Mouse (Mus musculus) liver, embryonic 16.5 days (tissue): ENCODE results near the gene Card11. TPM values are rescaled to one million over a fixed set of nuclear protein-coding genes. Genes with fewer than 3 reads are reported as not detected.

Experiments
- ATAC-seq: fragments of 200-750 bp; cut with Nextera tagmentation; 2 replicates; pipeline ENCODE4 v1.8.0; 2017; ENCODE audit warnings: low read depth, mild to moderate bottlenecking, moderate number of reproducible peaks, moderate library complexity
- H3K27ac ChIP-seq: fragments of 300-500 bp; sonication (generic); 2 replicates; pipeline ENCODE4 v1.5.1; 2014; ENCODE audit warnings: mild to moderate bottlenecking, low read length
- H3K27me3 ChIP-seq: fragments of 300-500 bp; sonication (generic); 2 replicates; pipeline ENCODE4 v1.6.1; 2014; ENCODE audit warnings: low read depth, low read length, mixed read lengths; ENCODE audit not compliant: control insufficient read depth, insufficient read depth
- H3K36me3 ChIP-seq: fragments of 300-500 bp; sonication (generic); 2 replicates; pipeline ENCODE4 v1.6.1; 2014; ENCODE audit warnings: mild to moderate bottlenecking; ENCODE audit not compliant: control insufficient read depth, insufficient read depth
- H3K4me1 ChIP-seq: fragments of 300-500 bp; sonication (generic); 2 replicates; pipeline ENCODE4 v1.6.1; 2014; ENCODE audit warnings: low read depth, low read length, mixed read lengths; ENCODE audit not compliant: control insufficient read depth
- H3K4me2 ChIP-seq: fragments of 300-500 bp; sonication (generic); 2 replicates; pipeline ENCODE4 v1.6.1; 2014; ENCODE audit warnings: low read depth, low read length, mixed read lengths
- H3K4me3 ChIP-seq: fragments of 300-500 bp; sonication (generic); 2 replicates; pipeline ENCODE4 v1.5.1; 2014; ENCODE audit warnings: low read depth, mild to moderate bottlenecking, low read length
- H3K9ac ChIP-seq: fragments of 300-500 bp; sonication (generic); 2 replicates; pipeline ENCODE4 v1.6.1; 2014; ENCODE audit warnings: low read depth, low read length
- H3K9me3 ChIP-seq: fragments of 300-500 bp; sonication (generic); replicated peaks from 2 replicates; pipeline ENCODE4 v1.6.1; 2016; ENCODE audit warnings: low read length; ENCODE audit not compliant: control insufficient read depth
- WGBS: fragments of 180-500 bp; shearing (Covaris S2); extraction: QIAGEN DNeasy Blood & Tissue Kit; methylation state at CpG from one replicate; pipeline ENCODE4 v1.1.7; 2014; ENCODE audit not compliant: insufficient replicate concordance; 5-methylcytosine and 5-hydroxymethylcytosine counted together
- polyA plus RNA-seq: library from polyadenylated mRNA; unstranded; fragments of >200 nt; fragmentation: Nextera tagmentation; extraction: Ambion mirVana; gene quantifications from 2 replicates; pipeline ENCODE4 v1.2.1, GENCODE M21; 2015

Card11 gene
- polyA plus RNA-seq, 1 experiment from 2014 or later: 0.08 TPM

DNA sequence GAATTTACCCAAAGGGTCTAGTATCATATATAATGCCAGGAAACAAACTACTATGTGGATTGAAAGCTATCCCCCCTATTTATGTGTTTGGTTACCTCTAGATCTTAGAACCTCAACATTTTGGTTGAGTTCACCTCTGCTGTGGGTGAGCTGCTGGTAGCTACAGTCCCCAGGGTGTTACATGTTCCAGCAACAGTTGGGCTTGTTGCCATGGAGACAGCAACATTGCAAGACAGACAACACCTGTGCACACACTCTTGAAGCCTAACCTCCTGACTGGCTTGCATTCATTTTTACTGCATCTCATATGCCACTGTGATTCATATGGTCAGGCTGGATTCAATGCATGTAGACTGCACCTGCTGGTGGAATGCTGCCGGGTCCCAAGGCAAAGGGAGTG lies 32.6 kb upstream of the Card11 start:
- no peak overlapping the region for H3K27ac ChIP-seq
- H3K27me3 ChIP-seq: no peaks in the 10 kb centered on the region
- H3K36me3 ChIP-seq: no peaks in the 10 kb centered on the region
- WGBS: 78% methylated on average over 1 of the region's 1 CpGs
- no peaks in the 10 kb centered on the region for H3K9me3 ChIP-seq
- H3K4me2 ChIP-seq: no peak overlapping the region
- H3K9ac ChIP-seq: no peak overlapping the region
- H3K4me3 ChIP-seq: no peak overlapping the region
- no peaks in the 10 kb centered on the region for H3K4me1 ChIP-seq
- ATAC-seq: no peak

DNA sequence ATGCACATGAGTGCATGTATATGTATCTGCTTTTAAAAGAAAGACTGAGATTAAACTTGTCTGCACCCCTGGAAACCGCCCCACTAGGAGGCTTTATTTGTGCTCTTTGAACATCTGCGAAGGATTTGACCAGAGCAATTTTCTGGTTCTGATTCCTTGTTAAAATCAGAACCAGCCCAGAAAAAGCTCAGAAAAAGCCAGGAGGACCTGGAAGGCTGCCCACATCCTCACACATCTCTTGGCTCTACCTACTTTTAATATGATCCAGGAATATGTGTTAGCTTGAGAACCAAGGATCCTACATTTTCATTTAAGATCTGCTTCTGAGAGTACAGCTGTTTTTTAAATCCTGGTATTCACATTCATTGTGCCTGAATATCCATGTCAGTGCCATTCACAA lies 29.0 kb upstream of the Card11 start:
- no peak for ATAC-seq
- WGBS: 70% methylated on average over 2 of the region's 2 CpGs
- H3K27me3 ChIP-seq: no peaks in the 10 kb centered on the region

DNA sequence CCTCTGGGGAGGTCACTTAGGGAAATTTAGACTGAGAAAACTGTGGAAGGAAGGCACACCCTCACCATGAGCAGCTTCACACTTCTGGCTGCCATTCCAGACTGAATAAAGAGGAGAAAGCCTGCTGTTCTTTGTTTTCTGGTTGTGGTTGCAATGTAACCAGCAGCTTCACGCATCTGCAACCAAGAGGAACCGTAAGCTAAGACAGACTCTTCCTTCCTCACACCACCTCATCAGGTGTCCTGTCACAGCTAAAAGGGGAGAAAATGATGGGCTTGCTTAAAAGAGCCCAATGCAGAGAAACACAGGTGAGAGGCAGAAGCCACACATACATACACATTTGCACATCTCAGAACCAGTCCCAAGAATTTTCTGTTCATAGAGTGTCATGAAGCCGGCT lies 25.3 kb upstream of the Card11 start:
- Histone ChIP-seq H3K36me3 (no peaks in the 10 kb centered on the region), H3K27ac (no peak overlapping the region), H3K4me2 (no peak overlapping the region), H3K9ac (no peak overlapping the region), H3K4me1 (no peaks in the 10 kb centered on the region), H3K9me3 (no peaks in the 10 kb centered on the region), H3K27me3 (no peaks in the 10 kb centered on the region), H3K4me3 (no peak overlapping the region)
- 61% methylated on average over 3 of the region's 3 CpGs for WGBS
- ATAC-seq: no peak

More for the DNA sequence above, 29.0 kb upstream of the Card11 start:
- Histone ChIP-seq H3K4me2 (no peak overlapping the region), H3K27ac (no peak overlapping the region), H3K9ac (no peak overlapping the region), H3K9me3 (no peaks in the 10 kb centered on the region), H3K4me1 (no peaks in the 10 kb centered on the region), H3K36me3 (no peaks in the 10 kb centered on the region), H3K4me3 (no peak overlapping the region)

DNA sequence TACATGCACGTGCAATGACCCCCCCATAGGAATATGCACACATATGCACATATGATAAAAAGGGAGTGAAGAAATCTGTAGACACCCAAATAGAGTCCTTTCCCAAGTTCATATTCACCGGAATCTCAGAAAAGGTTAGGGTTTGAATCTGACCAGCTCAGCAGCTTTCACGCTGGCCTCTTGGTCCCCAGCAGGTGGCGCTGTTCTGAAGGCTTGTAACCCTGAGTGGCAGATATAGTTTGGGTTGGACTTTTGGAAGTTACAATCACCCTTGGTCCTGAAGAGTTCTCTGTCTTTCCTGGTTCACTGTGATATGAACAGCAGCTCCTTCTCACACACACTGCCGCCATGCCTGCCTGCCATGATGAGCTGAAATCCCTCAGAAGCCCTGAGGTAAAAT lies 24.1 kb upstream of the Card11 start:
- Histone ChIP-seq H3K9me3 (no peaks in the 10 kb centered on the region), H3K4me1 (no peaks in the 10 kb centered on the region), H3K27me3 (no peaks in the 10 kb centered on the region), H3K4me3 (no peak overlapping the region), H3K9ac (no peak overlapping the region), H3K36me3 (no peaks in the 10 kb centered on the region), H3K4me2 (no peak overlapping the region), H3K27ac (no peak overlapping the region)
- no peak for ATAC-seq
- 45% methylated on average over 5 of the region's 5 CpGs for WGBS

DNA sequence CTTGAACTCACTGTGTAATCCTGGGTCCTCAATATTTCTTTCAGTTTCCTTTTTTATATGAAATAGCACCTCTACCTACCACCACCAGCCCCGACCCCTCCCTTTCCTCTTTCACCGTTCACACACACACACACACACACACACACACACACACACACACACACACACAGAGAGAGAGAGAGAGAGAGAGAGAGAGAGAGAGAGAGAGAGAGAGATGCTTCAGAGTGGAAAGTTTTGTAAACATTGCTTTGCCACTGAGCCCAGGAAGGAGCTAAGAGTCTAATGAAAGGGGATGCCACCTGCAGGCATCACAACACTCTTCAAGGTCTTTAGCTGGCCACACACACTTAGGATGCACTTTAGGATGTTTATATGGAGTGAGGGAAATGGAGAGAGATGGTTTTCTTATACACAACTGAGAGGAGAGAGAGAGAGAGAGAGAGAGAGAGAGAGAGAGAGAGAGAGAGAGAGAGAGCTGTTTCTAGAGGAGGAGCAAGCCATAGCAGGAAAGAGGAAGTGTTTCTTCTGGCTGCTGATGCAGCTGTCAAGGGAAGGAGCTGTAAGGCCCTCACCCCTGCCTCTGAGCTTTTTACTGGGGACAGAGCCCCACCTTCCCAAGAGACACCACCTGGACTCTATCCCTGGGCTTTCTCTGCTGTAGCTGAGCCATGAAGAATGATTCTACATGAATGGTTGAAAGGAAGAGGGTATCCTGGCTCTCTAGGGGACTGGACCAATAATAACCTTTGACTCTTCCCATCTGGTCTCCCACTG lies 17.7 kb upstream of the Card11 start:
- Histone ChIP-seq H3K9ac (no peak overlapping the region), H3K4me2 (no peak overlapping the region), H3K4me1 (no peaks in the 10 kb centered on the region), H3K27ac (no peak overlapping the region), H3K9me3 (no peaks in the 10 kb centered on the region), H3K36me3 (no peaks in the 10 kb centered on the region), H3K4me3 (no peak overlapping the region), H3K27me3 (no peaks in the 10 kb centered on the region)
- 4% methylated on average over 2 of the region's 2 CpGs for WGBS
- no peak for ATAC-seq

DNA sequence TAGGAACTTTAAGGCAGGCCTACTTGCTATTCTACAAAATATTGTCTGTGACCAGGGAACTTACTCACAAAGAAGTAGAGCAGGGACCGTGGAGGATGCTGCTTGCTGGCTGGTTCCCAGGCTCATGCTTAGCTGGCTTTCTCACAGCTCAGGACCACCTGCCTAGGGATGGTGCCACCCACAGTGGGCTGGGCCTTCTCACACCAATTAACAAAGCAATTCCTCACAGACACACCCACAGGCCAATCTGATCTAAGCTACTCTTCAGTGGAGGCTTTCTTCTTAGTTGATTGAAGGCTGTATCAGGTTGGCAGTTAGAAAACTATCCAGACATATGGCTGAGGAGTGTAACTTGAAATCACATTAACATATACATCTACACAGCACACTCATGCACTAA lies 15.7 kb upstream of the Card11 start:
- ATAC-seq: no peak
- Histone ChIP-seq H3K4me2 (no peak overlapping the region), H3K4me3 (no peak overlapping the region), H3K4me1 (no peaks in the 10 kb centered on the region), H3K9ac (no peak overlapping the region), H3K27me3 (no peaks in the 10 kb centered on the region), H3K36me3 (no peaks in the 10 kb centered on the region), H3K27ac (no peak overlapping the region), H3K9me3 (no peaks in the 10 kb centered on the region)
- 50% methylated on average over 1 of the region's 1 CpGs for WGBS

DNA sequence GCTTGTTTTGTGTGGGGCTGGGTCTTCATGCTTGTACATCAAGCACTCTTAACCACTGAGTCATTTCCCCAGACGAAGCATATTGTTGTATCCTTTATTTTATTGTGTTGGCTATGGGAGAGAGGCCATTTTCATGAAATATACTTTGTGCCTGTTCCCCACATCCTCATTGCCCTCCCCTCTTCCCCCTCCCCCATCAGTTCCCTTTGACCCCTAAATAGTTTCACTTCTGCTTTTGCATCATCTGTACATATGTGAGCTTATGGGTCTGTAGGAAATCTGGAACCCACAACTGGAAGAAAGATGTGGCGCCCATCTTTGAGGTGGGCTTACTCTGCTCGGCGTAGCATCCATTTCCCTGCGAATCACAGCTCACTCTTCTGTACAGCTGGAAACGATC lies 13.8 kb upstream of the Card11 start:
- H3K4me2 ChIP-seq: no peak overlapping the region
- no peaks in the 10 kb centered on the region for H3K27me3 ChIP-seq
- H3K4me3 ChIP-seq: no peak overlapping the region
- no peaks in the 10 kb centered on the region for H3K36me3 ChIP-seq
- H3K9me3 ChIP-seq: no peaks in the 10 kb centered on the region
- WGBS: 53% methylated on average over 6 of the region's 6 CpGs
- no peak overlapping the region for H3K9ac ChIP-seq
- H3K4me1 ChIP-seq: no peaks in the 10 kb centered on the region
- no peak for ATAC-seq
- no peak overlapping the region for H3K27ac ChIP-seq

DNA sequence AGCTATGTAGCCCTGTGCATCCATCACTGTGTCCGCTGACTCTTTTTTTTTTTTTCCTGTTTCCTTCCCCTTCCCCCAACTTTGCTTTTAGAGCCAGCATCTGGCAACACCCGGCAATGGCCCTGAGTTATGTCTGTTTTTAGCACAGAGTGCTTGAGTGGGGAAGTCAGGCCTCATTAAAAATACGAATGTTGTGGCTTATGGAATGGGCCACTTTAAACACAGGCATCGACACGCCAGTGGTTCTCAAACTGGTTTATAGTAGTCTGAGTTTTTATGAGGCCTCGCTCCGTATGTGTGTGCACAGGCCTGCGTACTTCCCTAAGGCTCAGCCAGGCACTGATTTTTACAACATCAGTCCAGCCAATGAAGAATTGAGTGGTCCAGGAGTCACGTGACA lies 13.1 kb upstream of the Card11 start:
- Histone ChIP-seq H3K27ac (no peak overlapping the region), H3K27me3 (no peaks in the 10 kb centered on the region), H3K4me2 (no peak overlapping the region), H3K9me3 (no peaks in the 10 kb centered on the region), H3K4me1 (no peaks in the 10 kb centered on the region), H3K4me3 (no peak overlapping the region), H3K36me3 (no peaks in the 10 kb centered on the region), H3K9ac (no peak overlapping the region)
- 43% methylated on average over 9 of the region's 9 CpGs for WGBS
- no peak for ATAC-seq

DNA sequence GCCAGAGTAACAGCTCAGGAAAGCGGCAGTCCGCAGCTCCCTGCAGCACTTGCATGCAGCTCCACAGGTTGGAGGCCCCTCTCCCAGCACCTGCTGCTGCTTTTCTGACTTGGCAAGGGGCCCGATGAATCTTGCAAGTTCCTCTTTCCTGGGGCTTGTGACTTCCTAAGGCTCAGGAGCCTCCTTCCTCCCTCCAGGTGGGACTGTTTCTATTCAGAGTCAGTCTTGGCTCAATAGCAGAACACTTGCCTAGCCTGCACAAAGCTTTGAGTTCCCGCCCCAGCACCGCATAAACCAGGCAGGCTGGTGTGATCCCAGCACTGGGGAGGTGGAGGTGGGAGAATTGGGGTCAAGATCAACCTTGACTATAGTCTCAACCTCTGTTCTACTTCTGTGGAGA lies 5.1 kb upstream of the Card11 start:
- Histone ChIP-seq H3K27me3 (no peaks in the 10 kb centered on the region), H3K9ac (no peak overlapping the region), H3K4me3 (no peak overlapping the region), H3K9me3 (no peaks in the 10 kb centered on the region), H3K4me1 (no peaks in the 10 kb centered on the region), H3K4me2 (no peak overlapping the region), H3K27ac (no peak overlapping the region), H3K36me3 (no peaks in the 10 kb centered on the region)
- no peak for ATAC-seq
- WGBS: 42% methylated on average over 5 of the region's 5 CpGs
